Mouse (Mus musculus): ENCODE data around the gene Igsf11. TPM values are rescaled to one million over a fixed set of nuclear protein-coding genes. Genes with fewer than 3 reads are reported as not detected.

The Igsf11 gene
- 3.6 and 4.3 TPM in 2 replicates for polyA plus RNA-seq (2015; fragmentation: Nextera tagmentation; extraction: Ambion mirVana)

DNA sequence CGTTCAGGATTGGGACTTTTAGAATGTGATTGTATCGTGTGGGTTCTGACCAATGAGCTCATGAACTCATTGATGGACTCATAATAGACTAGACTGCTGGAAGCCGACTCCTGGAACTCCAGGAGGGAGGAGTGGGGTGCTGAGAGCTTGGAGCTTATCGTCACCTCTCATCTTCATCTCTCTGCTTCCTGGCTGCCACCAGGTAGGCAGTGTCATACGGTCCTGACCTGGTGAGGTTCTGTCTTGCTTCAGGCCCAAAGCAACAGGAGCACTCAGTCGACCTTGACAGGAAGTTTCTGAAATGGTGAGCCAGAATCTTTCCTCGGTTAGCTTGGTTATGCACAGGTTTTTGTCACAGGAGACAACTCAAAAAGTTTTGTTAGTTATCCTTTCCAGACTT lies at the start of gene Igsf11:
Gene Igsf11 (plus strand): TSS at position 301 of the 400 bp plus-strand sequence.
- no peaks in the 10 kb centered on the region for H3K27me3 ChIP-seq (replicated peaks; ENCODE audit: control insufficient read depth, insufficient read depth, low read length)
- no peak within 1 kb of the TSS for H3K9ac ChIP-seq (ENCODE audit: low read depth, low read length)
- 78% methylated on average over 7 of the region's 7 CpGs for WGBS
- H3K36me3 ChIP-seq (ENCODE audit: control insufficient read depth, insufficient read depth, low read length), result no peaks in the 10 kb centered on the region
- H3K4me1 ChIP-seq (ENCODE audit: control insufficient read depth, insufficient read depth, low read depth, low read length), result no peaks in the 10 kb centered on the region
- H3K4me3 ChIP-seq (ENCODE audit: low read length), result no peak within 1 kb of the TSS
- ATAC-seq, result no peak
- no peak within 1 kb of the TSS for H3K27ac ChIP-seq (ENCODE audit: low read depth, low read length)
- H3K9me3 ChIP-seq (ENCODE audit: control insufficient read depth, low read length), result no peaks in the 10 kb centered on the region
- no peak within 1 kb of the TSS for H3K4me2 ChIP-seq (ENCODE audit: low read length)

DNA sequence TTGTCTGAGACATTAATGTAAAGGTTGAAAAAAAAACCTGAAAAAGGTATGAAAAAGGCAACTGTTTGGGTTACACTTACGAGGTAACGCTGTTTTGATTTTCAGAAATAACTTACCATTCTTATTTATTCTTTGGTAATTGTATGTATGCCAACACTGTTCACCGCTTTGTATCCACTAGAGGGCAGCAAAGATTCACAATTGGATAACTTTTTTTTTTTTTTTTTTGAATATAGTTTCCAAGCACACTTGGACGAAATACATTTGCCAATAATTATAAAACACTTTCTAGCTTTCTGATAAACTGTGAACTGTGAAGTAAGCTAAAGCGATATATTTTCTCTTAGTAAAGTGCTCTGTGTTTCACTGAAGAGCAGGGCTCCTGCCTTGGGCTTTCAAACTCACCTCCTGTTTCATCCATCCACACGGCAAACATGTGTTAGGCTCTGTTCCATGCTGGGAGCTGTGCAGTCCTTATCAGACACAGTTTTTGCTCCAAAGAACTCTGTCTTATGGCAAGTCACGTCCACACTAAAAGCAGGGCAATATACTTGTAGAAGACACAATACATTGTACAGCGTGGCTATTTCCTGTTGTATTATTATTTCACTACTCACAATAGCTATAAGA lies 34.2 kb upstream of the Igsf11 start:
- 27% methylated on average over 8 of the region's 8 CpGs for WGBS

DNA sequence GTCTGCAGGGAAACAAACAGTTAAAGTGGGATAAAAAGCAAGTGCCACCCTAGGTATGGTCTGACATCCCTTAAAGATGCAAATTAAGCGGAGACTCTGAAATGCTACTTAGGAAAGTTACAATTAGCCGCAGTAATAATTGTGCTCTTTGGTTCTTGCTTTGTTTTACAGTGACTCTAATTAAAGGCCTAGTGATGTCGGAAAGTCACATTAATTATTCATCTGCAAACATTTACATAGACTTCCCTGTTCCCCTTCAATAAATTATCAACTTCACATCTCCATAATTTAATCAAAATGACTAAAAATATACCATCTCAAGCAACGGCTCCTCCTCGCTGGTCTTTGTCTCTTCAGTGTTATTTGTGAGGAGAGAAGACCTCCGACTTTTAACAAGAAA lies 31.9 kb upstream of the Igsf11 start:
- Histone ChIP-seq H3K4me1 (ENCODE audit: control insufficient read depth, insufficient read depth, low read depth, low read length) (no peaks in the 10 kb centered on the region), H3K9ac (ENCODE audit: low read depth, low read length) (no peak overlapping the region), H3K27ac (ENCODE audit: low read depth, low read length) (no peak overlapping the region), H3K9me3 (ENCODE audit: control insufficient read depth, low read length) (no peaks in the 10 kb centered on the region), H3K4me3 (ENCODE audit: low read length) (no peak overlapping the region), H3K27me3 (replicated peaks; ENCODE audit: control insufficient read depth, insufficient read depth, low read length) (no peaks in the 10 kb centered on the region), H3K36me3 (ENCODE audit: control insufficient read depth, insufficient read depth, low read length) (no peaks in the 10 kb centered on the region), H3K4me2 (ENCODE audit: low read length) (no peak overlapping the region)
- no peak for ATAC-seq
- 44% methylated on average over 6 of the region's 6 CpGs for WGBS

More for the DNA sequence above, 34.2 kb upstream of the Igsf11 start:
- Histone ChIP-seq H3K9me3 (ENCODE audit: control insufficient read depth, low read length) (no peaks in the 10 kb centered on the region), H3K4me2 (ENCODE audit: low read length) (peak overlapping the region; percentile 39), H3K27me3 (replicated peaks; ENCODE audit: control insufficient read depth, insufficient read depth, low read length) (no peaks in the 10 kb centered on the region), H3K9ac (ENCODE audit: low read depth, low read length) (no peak overlapping the region), H3K36me3 (ENCODE audit: control insufficient read depth, insufficient read depth, low read length) (no peaks in the 10 kb centered on the region), H3K4me3 (ENCODE audit: low read length) (no peak overlapping the region), H3K4me1 (ENCODE audit: control insufficient read depth, insufficient read depth, low read depth, low read length) (no peaks in the 10 kb centered on the region), H3K27ac (ENCODE audit: low read depth, low read length) (no peak overlapping the region)
- ATAC-seq, result peak; percentile 54; the same call in 1 of the 2 replicates

DNA sequence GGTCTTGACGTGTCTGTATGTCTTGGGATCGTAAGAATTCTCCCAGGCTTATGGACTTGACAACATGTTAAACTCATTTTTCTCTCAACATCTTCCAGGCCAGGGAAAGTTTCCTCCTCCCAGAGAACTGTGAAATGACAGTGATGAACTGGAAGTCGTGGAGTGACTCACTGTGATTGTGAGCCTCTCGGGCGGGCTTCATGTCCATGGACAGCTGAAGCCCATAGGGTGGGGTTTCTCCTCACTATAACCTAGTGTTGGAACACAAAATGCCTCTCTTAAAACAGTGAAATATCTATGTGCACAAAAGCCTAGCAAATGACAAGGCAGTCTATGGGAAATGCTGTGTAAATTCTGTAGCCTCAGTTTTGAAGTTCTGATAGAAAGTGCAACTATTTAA lies 28.1 kb upstream of the Igsf11 start:
- no peaks in the 10 kb centered on the region for H3K4me1 ChIP-seq (ENCODE audit: control insufficient read depth, insufficient read depth, low read depth, low read length)
- H3K4me2 ChIP-seq (ENCODE audit: low read length), result no peak overlapping the region
- ATAC-seq, result no peak
- no peak overlapping the region for H3K4me3 ChIP-seq (ENCODE audit: low read length)
- 86% methylated on average over 5 of the region's 5 CpGs for WGBS
- H3K27ac ChIP-seq (ENCODE audit: low read depth, low read length), result no peak overlapping the region
- 0 out of 2 replicates have a peak, but pooled peaks cover 5% of the 10 kb centered on the region for H3K9me3 ChIP-seq (ENCODE audit: control insufficient read depth, low read length)
- H3K27me3 ChIP-seq (replicated peaks; ENCODE audit: control insufficient read depth, insufficient read depth, low read length), result no peaks in the 10 kb centered on the region
- no peaks in the 10 kb centered on the region for H3K36me3 ChIP-seq (ENCODE audit: control insufficient read depth, insufficient read depth, low read length)
- H3K9ac ChIP-seq (ENCODE audit: low read depth, low read length), result no peak overlapping the region

DNA sequence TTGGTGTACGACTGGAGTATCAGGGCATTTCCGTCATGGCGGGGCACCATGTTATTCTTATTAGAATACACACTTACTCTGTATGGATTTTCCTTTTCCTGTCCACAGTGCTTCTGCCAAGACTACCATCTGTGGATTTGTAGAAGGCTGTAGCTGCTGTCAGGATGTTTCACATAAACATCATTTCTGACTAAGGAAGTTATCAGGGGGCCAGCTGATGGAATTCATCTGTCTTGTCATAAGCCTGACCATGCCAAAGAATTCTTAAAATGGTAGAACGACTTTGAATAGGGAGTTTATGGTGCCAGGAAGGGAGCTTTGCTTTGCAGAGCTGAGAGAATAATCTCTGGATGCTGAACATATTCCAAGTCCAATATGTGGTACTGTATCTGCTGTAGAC lies 19.2 kb upstream of the Igsf11 start:
- H3K36me3 ChIP-seq (ENCODE audit: control insufficient read depth, insufficient read depth, low read length), result no peaks in the 10 kb centered on the region
- no peak overlapping the region for H3K4me2 ChIP-seq (ENCODE audit: low read length)
- no peaks in the 10 kb centered on the region for H3K4me1 ChIP-seq (ENCODE audit: control insufficient read depth, insufficient read depth, low read depth, low read length)
- no peak overlapping the region for H3K9ac ChIP-seq (ENCODE audit: low read depth, low read length)
- ATAC-seq, result no peak
- H3K27me3 ChIP-seq (replicated peaks; ENCODE audit: control insufficient read depth, insufficient read depth, low read length), result no peaks in the 10 kb centered on the region
- 87% methylated on average over 4 of the region's 4 CpGs for WGBS
- H3K9me3 ChIP-seq (ENCODE audit: control insufficient read depth, low read length), result no peaks in the 10 kb centered on the region
- no peak overlapping the region for H3K27ac ChIP-seq (ENCODE audit: low read depth, low read length)
- no peak overlapping the region for H3K4me3 ChIP-seq (ENCODE audit: low read length)

DNA sequence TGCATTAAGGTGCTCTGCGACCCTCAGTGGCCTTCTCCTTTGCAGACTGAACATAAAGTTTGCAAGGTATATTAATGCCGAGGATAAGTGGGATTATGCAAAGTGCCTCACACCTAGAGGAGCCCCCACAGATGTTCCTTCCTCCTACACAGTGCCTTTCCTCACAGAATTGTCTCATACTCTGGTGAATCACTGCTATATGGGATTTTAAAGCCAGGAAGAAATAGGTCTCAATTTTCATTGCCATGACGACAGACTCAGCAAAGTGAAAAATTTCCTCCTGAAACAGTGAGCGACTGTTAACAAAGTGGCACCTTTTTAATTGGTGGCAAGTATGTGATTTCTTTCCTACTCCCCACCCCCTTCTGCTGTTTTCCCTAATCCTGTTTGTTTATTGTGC lies 18.0 kb upstream of the Igsf11 start:
- no peak overlapping the region for H3K4me2 ChIP-seq (ENCODE audit: low read length)
- 38% methylated on average over 4 of the region's 4 CpGs for WGBS
- no peak overlapping the region for H3K4me3 ChIP-seq (ENCODE audit: low read length)
- no peak overlapping the region for H3K9ac ChIP-seq (ENCODE audit: low read depth, low read length)
- H3K27me3 ChIP-seq (replicated peaks; ENCODE audit: control insufficient read depth, insufficient read depth, low read length), result no peaks in the 10 kb centered on the region
- no peaks in the 10 kb centered on the region for H3K9me3 ChIP-seq (ENCODE audit: control insufficient read depth, low read length)
- no peaks in the 10 kb centered on the region for H3K4me1 ChIP-seq (ENCODE audit: control insufficient read depth, insufficient read depth, low read depth, low read length)
- H3K36me3 ChIP-seq (ENCODE audit: control insufficient read depth, insufficient read depth, low read length), result no peaks in the 10 kb centered on the region
- H3K27ac ChIP-seq (ENCODE audit: low read depth, low read length), result no peak overlapping the region
- no peak for ATAC-seq

DNA sequence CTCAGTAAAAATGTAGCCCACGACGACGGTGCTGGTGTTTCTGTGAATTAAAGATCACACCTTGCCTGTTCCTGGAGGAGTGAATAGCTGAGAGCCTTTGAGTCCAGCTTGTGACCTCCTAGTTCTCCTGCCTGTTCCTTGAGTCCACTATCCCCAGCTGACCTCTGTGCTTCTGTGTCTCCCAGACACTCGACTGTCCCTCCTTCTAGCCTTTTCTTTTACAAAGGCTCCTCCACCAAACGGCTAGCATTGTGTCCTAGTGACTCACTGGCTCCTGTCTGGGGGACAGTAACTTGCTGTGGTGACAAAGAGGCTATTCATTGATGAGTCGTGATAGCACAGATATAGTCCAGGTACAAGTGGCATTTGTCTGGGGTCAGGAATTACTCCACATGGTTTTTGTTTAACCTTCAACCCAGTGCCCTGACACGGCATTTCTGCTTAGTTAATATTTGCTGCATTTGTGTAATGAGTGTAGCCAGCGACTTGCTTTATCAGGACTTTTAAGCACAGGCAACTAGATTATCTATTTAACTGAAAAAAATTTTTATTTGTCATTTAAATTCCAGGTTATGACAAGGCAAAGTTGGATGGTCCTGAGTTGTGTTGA lies 6.5 kb downstream of the Igsf11 start:
- no peaks in the 10 kb centered on the region for H3K4me1 ChIP-seq (ENCODE audit: control insufficient read depth, insufficient read depth, low read depth, low read length)
- no peak overlapping the region for H3K4me2 ChIP-seq (ENCODE audit: low read length)
- H3K27me3 ChIP-seq (replicated peaks; ENCODE audit: control insufficient read depth, insufficient read depth, low read length), result no peaks in the 10 kb centered on the region
- ATAC-seq, result no peak
- no peak overlapping the region for H3K4me3 ChIP-seq (ENCODE audit: low read length)
- no peak overlapping the region for H3K27ac ChIP-seq (ENCODE audit: low read depth, low read length)
- H3K9ac ChIP-seq (ENCODE audit: low read depth, low read length), result no peak overlapping the region
- H3K9me3 ChIP-seq (ENCODE audit: control insufficient read depth, low read length), result no peaks in the 10 kb centered on the region
- 51% methylated on average over 8 of the region's 8 CpGs for WGBS
- H3K36me3 ChIP-seq (ENCODE audit: control insufficient read depth, insufficient read depth, low read length), result no peaks in the 10 kb centered on the region

DNA sequence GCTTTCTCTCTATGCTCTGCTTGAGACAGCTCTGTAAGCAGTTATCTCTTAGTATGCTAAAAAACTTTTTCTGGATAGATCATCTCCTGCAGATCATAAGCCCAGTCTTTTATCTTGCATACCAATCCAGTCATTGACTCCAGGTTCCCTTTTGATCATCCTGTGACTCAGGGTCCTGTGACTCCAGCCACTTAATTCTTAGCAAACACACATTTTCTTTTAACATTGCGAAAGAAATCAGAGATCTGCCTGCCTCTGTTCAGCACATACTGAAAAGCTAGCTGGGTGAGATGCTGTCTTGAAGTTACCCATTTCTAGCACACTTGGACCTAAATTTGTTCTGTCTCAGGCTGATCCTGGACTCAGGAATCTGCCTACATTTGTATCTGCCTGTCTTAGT lies 7.6 kb downstream of the Igsf11 start:
- H3K4me3 ChIP-seq (ENCODE audit: low read length), result no peak overlapping the region
- no peak overlapping the region for H3K9ac ChIP-seq (ENCODE audit: low read depth, low read length)
- H3K27me3 ChIP-seq (replicated peaks; ENCODE audit: control insufficient read depth, insufficient read depth, low read length), result no peaks in the 10 kb centered on the region
- no peaks in the 10 kb centered on the region for H3K9me3 ChIP-seq (ENCODE audit: control insufficient read depth, low read length)
- WGBS, result 87% methylated on average over 1 of the region's 1 CpGs
- no peaks in the 10 kb centered on the region for H3K36me3 ChIP-seq (ENCODE audit: control insufficient read depth, insufficient read depth, low read length)
- no peaks in the 10 kb centered on the region for H3K4me1 ChIP-seq (ENCODE audit: control insufficient read depth, insufficient read depth, low read depth, low read length)
- no peak for ATAC-seq
- H3K4me2 ChIP-seq (ENCODE audit: low read length), result no peak overlapping the region
- H3K27ac ChIP-seq (ENCODE audit: low read depth, low read length), result no peak overlapping the region

DNA sequence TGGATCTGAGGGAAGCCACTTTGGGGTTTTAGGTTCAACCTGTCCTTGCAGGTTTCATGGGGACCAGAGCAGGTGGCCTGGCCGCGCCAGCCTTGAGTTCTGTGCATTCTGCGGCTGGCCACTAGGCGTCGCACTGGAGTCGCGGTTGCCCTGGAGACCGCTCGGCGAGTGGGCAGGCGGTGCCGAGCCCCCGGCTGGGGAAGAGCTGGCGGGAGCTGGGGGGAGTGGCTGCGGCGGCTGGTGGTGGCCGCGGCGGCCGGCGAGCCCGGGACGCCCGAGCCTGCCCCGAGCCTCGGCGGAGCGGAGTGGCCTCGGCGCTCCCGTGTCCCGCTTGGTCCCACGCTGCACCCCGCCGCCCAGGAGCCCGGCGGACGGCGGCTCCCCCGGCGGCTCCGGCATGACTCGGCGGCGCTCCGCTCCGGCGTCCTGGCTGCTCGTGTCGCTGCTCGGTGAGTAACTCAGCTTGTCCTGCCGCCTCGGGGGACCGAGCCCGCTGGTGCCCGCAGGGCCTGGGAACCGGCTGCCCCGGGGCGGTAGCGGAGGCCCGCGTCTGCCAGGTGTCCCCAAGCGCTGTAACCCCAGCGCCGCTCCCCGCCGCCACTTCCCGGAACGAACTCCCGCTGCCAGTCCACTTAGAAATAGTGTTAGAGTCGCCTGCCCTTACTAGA lies 9.8 kb downstream of the Igsf11 start:
- Histone ChIP-seq H3K27me3 (replicated peaks; ENCODE audit: control insufficient read depth, insufficient read depth, low read length) (no peaks in the 10 kb centered on the region), H3K36me3 (ENCODE audit: control insufficient read depth, insufficient read depth, low read length) (no peaks in the 10 kb centered on the region), H3K27ac (ENCODE audit: low read depth, low read length) (peak overlapping the region; percentile 71), H3K4me2 (ENCODE audit: low read length) (peak overlapping the region; percentile 68), H3K9ac (ENCODE audit: low read depth, low read length) (peak overlapping the region; percentile 72), H3K4me1 (ENCODE audit: control insufficient read depth, insufficient read depth, low read depth, low read length) (peaks cover 2% of the 10 kb centered on the region; the same call in 1 of the 2 replicates), H3K4me3 (ENCODE audit: low read length) (peak overlapping the region; percentile 58), H3K9me3 (ENCODE audit: control insufficient read depth, low read length) (no peaks in the 10 kb centered on the region)
- WGBS, result under 1% methylated on average over 41 of the region's 71 CpGs
- peak; percentile 97 for ATAC-seq

All from hindbrain, embryonic 16.5 days (tissue).